Mouse (Mus musculus): ENCODE results near the gene Clcn2.

Gene Clcn2

DNA sequence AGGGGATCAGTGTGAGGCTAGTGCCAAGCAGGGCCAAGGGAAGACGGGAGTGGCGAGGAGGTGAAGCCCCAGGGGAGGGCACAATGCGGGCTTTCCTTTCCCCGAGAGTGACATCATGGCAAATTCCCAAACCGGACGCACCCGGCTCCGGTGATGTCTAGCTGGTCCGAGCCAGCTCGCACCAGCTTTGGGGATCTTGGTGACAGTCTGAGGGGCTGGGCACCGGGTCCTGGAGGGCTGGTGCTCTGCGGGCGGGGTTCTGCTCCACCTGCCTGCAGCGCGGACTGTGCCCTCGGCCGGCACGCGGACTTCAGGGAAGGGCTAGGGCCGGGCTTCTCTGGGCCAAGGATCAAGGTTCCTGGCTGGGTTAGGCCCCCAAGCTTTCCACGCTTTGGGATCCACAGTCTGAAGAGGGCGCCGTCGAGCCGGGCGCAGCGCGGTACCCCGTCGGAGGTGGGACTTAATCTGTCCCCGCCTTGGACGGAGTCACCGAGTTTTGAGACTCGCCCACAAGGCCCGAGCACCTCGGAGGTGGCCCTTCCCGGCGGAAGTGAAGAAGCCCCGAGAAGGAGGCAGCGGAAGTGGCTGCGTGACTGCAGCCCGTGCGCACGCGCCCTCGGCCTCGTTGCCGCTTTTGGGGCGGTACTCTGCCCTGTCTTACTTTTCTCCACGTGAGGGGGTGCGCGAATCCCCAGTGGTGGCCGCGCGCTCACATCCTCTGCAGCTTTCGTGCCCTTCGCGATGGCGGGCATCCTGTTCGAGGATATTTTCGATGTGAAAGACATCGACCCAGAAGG, at the start of gene Clcn2, which contains the start of gene Polr2h:
Gene Clcn2, minus strand, starts transcription at position 566 of the 797 bp plus-strand sequence.
Gene Polr2h, plus strand, starts transcription at position 485 of the 797 bp plus-strand sequence.
- DNase-seq: peak; percentile 98

DNA sequence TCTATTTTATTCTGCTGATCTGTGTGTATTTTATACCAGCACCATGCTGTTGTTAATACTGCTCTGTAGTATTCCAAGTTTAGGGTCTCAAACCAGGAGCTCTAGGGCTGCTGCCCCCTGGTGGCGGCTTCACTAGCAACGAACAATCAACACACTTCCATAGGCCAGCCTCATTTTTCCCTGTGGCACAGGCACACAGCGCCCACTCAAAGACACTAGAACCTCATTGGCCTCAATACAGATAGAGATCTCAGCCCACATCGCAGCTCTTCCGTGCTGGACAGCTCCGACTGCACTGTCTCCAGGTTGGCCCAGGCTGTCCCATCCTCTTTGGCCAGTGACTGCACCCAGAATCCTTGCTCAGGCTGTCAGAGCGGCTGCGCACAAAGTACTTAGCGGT, 47.7 kb upstream of the Clcn2 start:
- DNase-seq: peak; percentile 74

DNA sequence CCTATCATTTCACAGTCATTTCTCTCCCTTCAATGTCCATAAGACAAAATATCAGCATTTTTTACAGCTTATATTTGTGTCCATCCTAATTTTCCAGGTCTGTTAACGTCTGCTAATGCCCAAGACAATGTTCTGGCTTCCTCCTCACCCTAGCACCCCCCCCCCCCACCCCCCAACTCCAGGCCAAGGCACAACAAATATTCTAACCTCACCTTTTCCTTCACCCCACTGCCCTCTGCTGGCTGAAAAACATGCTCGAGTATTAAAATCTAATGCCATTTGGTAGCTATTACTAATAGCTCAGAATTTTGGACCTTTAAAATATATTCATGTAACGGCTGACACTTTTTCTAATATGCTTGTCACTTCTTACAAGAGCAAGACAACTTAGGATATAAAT, 44.1 kb upstream of the Clcn2 start:
- DNase-seq: peak; percentile 74

DNA sequence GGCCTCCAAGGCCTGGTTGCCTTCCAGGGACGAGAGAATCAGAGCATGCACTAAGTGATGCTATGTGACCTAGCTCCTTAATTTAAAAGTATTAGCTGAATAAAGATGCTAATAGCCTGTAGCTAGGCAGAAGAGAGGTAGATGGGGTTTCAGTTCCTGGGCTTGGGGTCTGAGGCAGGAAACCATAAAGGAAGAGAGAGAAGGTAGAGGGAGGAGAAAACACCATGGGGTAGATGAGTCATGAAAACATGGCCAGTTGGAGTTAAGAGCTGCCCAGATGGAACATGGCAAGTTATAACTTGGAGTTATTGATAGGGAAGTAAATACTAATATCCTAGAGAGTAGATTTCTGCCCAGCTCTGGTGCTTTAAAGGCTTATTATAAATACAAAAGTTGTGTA, 39.8 kb upstream of the Clcn2 start:
- DNase-seq: no peak

- no peak for DNase-seq
Measured at GRCm38 (mm10) chr16:20756052-20756451, 38.5 kb upstream of the Clcn2 start.

DNA sequence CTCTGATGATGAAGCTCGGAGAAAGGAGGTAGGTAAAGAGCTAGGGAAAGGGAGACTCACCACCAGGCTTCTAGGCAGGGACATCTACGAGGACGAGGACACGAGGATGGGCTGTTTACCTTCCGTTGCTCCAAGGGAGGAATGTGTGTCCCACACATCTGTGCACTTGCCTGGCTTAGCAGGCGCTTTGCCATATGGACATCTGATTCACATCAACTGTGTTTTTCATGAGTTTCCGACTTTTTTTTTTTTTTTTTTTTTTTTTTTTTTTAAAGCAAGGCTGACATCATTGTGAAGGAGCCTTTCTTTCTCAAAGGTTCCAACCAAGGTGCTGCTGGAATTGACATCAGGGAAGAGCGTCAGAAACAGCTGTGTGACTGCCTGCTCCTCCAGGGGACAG, 33.0 kb upstream of the Clcn2 start:
- DNase-seq: no peak

DNA sequence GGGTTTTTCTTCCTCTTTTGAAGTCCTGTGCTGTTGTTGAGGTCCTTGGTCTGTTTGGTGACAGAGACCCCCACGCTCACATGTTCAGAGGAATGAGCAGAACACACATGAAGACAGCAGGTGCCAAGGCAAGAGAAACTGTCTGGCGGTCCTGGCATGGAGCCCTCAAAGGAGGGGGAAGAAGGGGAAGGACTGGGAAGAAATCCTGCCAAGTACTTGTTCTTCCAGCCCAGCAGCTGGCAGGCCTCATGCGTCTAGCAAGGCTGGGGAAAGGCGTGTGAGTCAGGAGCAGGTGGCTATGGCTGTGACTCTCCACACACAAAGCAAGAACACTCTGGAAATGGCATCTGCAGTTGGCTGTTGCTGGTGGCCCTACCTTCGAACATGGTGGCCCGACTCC, 29.1 kb upstream of the Clcn2 start:
- DNase-seq: peak; percentile 64

- DNase-seq: no peak
Measured at GRCm38 (mm10) chr16:20739845-20740244, 22.3 kb upstream of the Clcn2 start.

DNA sequence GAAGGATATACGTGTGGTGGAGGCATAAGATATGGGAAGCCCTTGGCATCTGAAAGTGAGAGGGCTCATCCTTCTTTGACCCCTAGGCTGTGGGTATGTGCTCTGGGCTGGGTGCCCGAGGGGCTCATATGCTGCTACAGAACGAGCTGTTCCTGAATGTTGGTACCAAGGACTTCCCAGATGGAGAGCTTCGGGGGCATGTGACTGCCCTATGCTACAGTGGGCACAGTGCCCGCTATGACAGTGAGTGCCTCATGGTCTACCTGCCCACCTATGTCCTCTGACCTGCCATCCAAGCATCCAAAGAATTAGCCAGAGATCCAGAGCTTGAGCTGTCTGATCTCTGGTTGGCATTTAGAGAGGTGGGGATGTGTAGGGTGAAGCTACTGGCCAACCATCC, 19.3 kb upstream of the Clcn2 start:
- DNase-seq: no peak

GRCm38 (mm10) chr16:20736168-20736567, 18.6 kb upstream of the Clcn2 start:
- no peak for DNase-seq

DNA sequence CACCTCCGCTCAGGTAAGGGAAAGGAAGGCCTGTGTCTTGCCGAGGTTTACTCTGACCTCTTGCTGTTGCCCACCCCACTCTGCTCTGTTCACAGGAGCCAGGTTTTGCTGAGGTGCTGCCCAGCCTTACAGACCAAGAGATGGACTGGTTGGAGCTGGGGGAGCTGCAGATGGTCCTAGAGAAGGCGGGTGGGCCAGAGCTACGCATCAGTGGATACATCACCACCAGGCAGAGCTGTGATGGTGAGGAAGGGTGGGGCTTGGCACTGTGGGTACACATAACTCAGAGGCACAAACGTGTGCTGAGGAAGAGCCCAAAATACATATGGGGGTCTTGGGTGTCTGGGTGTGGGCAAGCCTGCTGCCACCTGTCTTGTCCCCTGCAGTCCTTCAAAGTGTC, 18.1 kb upstream of the Clcn2 start:
- DNase-seq: no peak

DNA sequence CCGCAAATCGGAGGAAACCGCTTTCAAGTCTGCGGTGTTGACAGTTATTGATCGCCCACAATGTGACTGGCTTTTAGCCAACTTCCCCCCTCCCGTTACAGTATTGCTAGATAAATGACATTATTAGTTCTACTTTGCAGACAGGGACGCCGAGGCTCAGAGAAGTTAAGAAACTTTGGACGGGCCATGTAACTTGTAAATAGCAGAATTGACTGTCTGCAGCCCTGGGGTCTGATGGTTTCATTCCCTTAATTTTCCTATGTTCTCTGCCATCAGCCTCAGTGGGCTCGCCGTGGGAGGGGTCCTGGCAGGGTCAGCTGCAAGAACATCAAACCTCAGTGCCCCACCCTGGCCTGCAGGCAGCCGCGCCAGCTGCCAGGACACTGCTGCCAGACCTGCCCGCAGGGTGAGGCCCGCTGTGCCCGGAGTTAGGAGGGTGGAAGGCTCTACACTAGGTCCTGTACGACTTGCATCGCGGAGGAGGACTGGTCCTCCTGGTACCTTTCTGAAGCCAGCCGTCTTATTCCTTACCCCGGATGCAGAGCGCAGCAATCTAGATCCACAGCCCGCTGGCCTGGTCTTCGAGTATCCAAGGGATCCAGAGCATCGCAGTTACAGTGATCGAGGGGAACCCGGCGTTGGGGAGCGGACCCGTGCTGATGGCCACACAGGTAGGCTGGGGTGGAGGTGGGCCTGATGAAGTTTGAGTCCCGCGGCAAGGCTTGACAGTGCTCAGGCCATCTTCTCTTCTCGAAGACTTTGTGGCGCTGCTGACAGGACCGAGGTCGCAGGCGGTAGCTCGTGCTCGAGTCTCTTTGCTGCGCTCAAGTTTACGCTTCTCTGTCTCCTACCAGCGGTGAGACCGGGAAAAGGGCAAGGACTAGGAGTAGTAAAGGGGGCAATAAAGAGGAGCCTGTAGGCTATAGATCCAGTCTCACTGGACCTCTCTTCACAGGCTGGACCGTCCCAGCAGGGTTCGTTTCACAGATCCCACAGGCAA, 16.5 kb upstream of the Clcn2 start, which contains the start of gene Thpo:
Gene Thpo, minus strand, starts transcription at position 781 of the 1,000 bp plus-strand sequence.
- DNase-seq: peak; percentile 24

DNA sequence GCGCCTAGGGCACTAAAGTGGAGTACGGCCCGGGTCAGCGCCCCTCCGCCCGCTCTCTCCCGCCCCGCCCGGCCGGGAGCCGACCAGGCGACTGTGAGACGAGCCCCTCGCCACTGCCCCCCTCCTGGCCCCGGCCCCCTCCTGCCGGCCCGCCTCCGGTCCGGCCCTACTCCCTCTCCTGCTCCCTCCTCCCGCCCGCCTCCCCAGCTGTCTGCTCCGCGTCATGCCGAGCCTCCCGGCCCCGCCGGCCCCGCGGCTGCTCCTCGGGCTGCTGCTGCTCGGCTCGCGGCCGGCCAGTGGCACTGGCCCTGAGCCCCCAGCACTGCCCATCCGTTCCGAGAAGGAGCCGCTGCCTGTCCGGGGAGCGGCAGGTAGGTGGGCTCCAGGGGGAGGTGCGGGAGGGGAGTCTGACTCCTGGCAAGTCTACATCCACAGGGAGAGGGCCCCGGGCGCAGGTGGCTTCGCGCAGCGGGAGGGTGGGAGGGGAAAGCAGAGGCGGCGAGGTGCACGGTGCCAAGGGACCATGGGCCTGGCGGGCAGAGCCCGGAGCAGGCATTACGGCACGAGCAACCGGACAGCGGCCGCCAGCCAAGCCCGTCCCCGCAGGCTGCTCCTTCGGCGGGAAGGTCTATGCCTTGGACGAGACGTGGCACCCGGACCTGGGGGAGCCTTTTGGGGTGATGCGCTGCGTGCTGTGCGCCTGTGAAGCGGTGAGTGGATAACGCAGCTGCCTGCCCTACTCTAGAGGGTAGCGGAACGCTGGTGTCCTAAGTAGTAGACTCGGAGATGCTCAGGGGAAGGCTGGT, 15.6 kb upstream of the Clcn2 start, which contains the start of gene Chrd:
Gene Chrd, plus strand, starts transcription at position 203 of the 806 bp plus-strand sequence.
- DNase-seq: peak; percentile 87

DNA sequence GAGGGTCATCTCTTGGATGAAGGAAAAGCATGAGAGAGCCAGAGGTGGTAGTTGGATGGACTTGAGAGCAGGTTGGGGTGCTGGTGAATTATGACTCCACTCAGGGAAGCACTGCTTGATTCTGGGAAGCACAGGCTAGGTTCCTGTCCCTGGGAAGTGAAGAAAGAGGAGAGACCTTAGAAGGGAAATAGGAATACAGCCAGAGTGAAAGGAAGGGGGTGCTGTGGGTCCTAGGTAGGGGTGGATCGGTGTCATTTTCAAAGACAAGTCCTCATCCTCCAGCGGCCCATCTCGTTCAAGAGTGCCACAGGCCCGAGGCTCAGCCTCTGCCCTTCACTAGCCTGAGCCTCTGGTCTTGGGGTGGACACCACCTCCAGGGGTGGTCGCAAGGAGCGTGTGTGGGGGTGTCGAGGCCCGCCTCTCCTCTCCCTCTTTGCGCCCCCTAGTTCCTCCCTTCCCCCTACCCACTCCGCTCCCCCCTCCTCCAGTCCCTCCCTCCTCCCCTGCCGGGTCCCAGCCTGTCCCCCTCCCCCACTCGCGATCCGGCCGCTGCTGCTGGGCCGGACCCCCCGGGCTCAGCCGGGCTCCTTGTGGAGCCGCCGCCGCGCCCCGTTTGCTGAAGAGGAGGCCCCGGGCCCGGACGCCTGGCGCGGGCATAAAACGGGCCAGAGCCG, 14.8 kb upstream of the Clcn2 start:
- no peak for DNase-seq

DNA sequence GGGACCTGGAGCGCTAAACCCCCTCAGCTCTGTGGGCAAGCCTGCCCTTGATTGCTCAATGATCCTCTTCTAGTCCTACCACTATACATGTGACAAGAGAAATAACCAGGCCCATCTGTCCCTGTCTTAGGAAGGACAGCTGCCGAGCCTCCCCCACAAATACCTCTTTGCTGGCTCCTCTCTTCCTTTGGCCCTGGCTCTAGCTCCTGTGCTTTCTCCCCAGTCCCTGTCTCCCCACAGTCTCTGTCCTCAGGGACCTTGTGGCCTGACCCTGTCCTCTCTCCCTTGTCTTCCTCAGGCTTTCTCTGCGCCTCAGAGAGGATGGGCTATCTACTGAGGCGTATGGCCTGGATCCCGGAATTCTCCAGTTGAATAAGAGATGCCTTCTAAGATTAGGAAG, 14.1 kb upstream of the Clcn2 start:
- no peak for DNase-seq

DNA sequence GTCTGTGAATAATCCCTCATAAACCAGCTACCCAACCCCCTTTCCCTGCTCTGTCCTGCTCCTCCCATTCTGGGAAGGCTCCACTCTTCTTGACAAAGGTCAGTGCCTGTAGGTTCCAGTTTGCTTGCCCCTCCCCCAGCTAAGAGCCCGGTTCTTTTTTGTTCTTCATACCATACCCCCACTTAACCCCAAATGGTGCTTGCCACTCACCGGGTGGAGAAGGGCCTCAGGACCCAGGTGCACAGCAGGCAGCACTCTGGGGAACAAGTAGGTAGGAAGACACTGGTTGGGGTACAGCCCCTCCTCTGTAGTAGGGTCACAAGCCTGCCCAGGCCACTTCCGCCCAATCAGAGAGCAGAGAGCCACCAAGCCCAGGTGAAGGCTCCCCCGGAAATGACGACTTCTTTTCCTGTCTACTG, 12.8 kb upstream of the Clcn2 start:
- peak; percentile 41 for DNase-seq

- DNase-seq: no peak
Measured at GRCm38 (mm10) chr16:20726384-20726783, 8.8 kb upstream of the Clcn2 start.

- DNase-seq: no peak
Measured at GRCm38 (mm10) chr16:20725750-20726149, 8.2 kb upstream of the Clcn2 start.

DNA sequence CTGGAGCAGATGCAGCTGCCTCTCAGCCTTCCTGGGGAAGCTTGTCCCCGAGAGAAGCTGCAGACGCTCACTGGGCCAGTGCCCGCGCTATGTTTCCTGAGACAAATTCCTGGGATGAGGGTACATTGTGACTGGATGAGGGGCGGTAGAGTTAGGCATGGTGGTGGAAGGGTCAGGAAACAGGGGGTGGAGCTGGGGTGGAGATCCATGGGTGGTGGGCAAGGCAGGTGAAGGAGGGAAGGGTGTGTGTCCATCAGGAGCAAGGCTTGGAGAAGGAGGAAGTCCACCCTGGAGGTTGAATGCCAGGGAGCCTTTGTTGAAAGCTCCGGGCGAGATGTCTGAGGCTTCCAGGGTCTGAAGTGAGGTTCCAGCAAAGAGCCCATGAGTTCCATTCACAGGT, 7.8 kb upstream of the Clcn2 start:
- DNase-seq: no peak

- DNase-seq: peak; percentile 83
Measured at GRCm38 (mm10) chr16:20724338-20724748, 6.8 kb upstream of the Clcn2 start.

- no peak for DNase-seq
Measured at GRCm38 (mm10) chr16:20723247-20723646, 5.7 kb upstream of the Clcn2 start.

DNA sequence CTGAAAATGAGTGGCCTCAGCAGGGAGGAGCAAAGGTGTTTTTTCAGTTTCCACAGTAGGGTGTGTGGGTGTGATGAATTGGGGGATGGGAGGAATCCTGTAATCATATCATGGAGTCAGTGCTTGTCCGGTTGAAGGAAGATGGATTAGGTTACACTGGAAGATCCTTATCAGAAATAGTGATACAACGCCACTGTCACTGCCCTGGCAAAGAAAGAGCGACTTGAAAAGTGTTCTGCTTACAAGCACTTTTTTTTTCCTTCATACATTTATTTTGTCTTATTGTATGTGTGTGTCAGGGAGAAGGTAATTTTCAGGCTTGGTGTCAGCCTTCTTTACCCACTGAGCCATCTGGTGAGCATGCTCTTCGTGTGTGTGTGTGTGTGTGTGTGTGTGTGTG, 5.2 kb upstream of the Clcn2 start:
- DNase-seq: no peak

Data from kidney, postnatal 10 days (tissue).